Mouse (Mus musculus) forebrain, embryonic 13.5 days (tissue): ENCODE data around the gene Ptgir. TPM values are rescaled to one million over a fixed set of nuclear protein-coding genes. Genes with fewer than 3 reads are reported as not detected.
A peak's percentile ranks its signal among the peaks of the same experiment; 100 is the strongest.
"Not testable (repeated sequence)": the region's sequence is repeated elsewhere in the genome, so short reads cannot be mapped to it uniquely, and the experiment has no call there.

Source experiments
- ATAC-seq: fragments of 200-750 bp; cut with Nextera tagmentation; 2 replicates; pipeline ENCODE4 v1.8.0; 2017
- H3K27ac ChIP-seq: fragments of 300-500 bp; sonication (generic); 2 replicates; pipeline ENCODE4 v1.5.1; 2015; ENCODE audit warnings: inconsistent platforms, mild to moderate bottlenecking, moderate library complexity
- H3K27me3 ChIP-seq: fragments of 300-500 bp; sonication (generic); 2 replicates; pipeline ENCODE4 v1.6.1; 2015; ENCODE audit warnings: mild to moderate bottlenecking, inconsistent platforms
- H3K36me3 ChIP-seq: fragments of 300-500 bp; sonication (generic); 2 replicates; pipeline ENCODE4 v1.6.1; 2015; ENCODE audit warnings: mild to moderate bottlenecking, inconsistent platforms; ENCODE audit not compliant: poor library complexity, severe bottlenecking
- H3K4me1 ChIP-seq: fragments of 300-500 bp; sonication (generic); 2 replicates; pipeline ENCODE4 v1.6.1; 2015; ENCODE audit warnings: inconsistent platforms
- H3K4me2 ChIP-seq: fragments of 300-500 bp; sonication (generic); 2 replicates; pipeline ENCODE4 v1.6.1; 2015; ENCODE audit warnings: inconsistent platforms, mild to moderate bottlenecking, moderate library complexity
- H3K4me3 ChIP-seq: fragments of 300-500 bp; sonication (generic); 2 replicates; pipeline ENCODE4 v1.5.1; 2015; ENCODE audit warnings: mild to moderate bottlenecking, inconsistent platforms
- H3K9ac ChIP-seq: fragments of 300-500 bp; sonication (generic); 2 replicates; pipeline ENCODE4 v1.6.1; 2015; ENCODE audit warnings: mild to moderate bottlenecking, inconsistent platforms
- H3K9me3 ChIP-seq: fragments of 300-500 bp; sonication (generic); replicated peaks from 2 replicates; pipeline ENCODE4 v1.6.1; 2016; ENCODE audit warnings: inconsistent platforms
- WGBS: fragments of 180-500 bp; shearing (Covaris S2); methylation state at CpG from one replicate; pipeline ENCODE4 v1.1.7; 2015; 5-methylcytosine and 5-hydroxymethylcytosine counted together
- polyA plus RNA-seq: library from polyadenylated mRNA; unstranded; fragments of >200 nt; fragmentation: Nextera tagmentation; extraction: Ambion mirVana; gene quantifications from 2 replicates; pipeline ENCODE4 v1.2.1, GENCODE M21; 2015

Gene Ptgir
- polyA plus RNA-seq, 1 experiment from 2014 or later: 0.14 TPM

- Histone ChIP-seq H3K4me1 (peaks cover 76% of the 10 kb centered on the region), H3K4me2 (peak overlapping the region; percentile 86), H3K9me3 (no peaks in the 10 kb centered on the region), H3K27me3 (peaks cover 44% of the 10 kb centered on the region), H3K4me3 (peak overlapping the region; percentile 64), H3K9ac (peak overlapping the region; percentile 84), H3K36me3 (no peaks in the 10 kb centered on the region), H3K27ac (peak overlapping the region; percentile 80)
- WGBS: 10% methylated on average over 4 of the region's 4 CpGs
- no peak; the same call in 1 of the 2 replicates for ATAC-seq
Observed at GRCm38 (mm10) chr7:16947959-16948361, 41.7 kb downstream of the Ptgir start.

GRCm38 (mm10) chr7:16948923-16949458 lies 42.7 kb downstream of the Ptgir start:
- H3K27ac ChIP-seq: 0 out of 2 replicates have a peak overlapping the region, but pooled peaks have one; percentile 66
- 62% methylated on average over 8 of the region's 8 CpGs for WGBS
- peaks cover 44% of the 10 kb centered on the region for H3K27me3 ChIP-seq
- peak overlapping the region; percentile 86 for H3K4me2 ChIP-seq
- H3K36me3 ChIP-seq: no peaks in the 10 kb centered on the region
- H3K4me1 ChIP-seq: peaks cover 65% of the 10 kb centered on the region
- peak overlapping the region; percentile 84 for H3K9ac ChIP-seq
- no peaks in the 10 kb centered on the region for H3K9me3 ChIP-seq
- no peak for ATAC-seq
- H3K4me3 ChIP-seq: peak overlapping the region; percentile 64

DNA sequence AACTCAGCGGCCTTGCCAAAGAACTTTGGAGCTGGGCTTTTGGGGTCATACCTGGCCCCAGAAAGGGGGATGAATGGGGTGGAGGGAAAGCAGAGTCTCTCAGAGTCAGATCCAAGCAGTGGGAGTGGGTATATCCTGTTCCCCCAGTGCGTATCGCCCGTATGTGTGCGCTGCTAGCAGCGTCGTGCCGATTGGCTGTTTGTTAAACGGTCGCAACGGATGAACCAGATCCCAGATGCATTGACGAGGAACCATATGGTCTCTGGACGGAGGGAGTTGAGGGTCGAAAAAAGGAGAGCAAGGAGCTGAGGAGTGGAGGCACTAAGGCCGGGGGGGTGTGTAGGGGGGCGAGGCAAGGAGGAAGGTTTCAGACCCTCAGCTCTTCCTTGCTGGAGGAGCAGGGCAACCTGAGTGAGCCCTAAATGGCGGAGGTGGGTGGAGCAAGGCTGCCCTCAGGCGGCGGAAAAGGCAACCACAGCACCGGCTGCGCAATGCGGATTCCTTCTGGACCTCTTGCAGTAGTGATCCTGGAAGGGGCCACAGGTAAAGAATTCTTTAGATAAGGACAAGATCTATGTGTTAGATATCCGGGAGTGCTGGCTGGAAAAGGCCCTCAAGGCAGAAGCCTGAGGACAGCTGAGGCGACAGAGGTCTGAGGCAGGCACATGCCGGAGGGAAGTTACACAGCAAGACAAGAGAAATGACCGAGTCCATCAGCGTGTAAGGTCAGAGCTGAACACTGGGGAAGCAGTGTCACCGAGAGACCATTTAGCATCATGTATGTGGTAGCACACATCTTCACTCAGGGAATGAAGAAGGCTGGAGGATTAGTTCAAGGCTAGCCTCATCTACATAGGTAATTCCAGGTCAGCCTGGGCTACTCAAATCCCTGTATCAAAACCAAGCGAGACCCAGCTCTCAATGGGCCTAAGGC lies 43.9 kb downstream of the Ptgir start:
- peak overlapping the region; percentile 28 for H3K4me3 ChIP-seq
- H3K4me2 ChIP-seq: peak overlapping the region; percentile 86
- H3K9me3 ChIP-seq: no peaks in the 10 kb centered on the region; the same call in 1 of the 2 replicates
- 12% methylated on average over 29 of the region's 29 CpGs for WGBS
- H3K36me3 ChIP-seq: no peaks in the 10 kb centered on the region
- H3K27me3 ChIP-seq: peaks cover 42% of the 10 kb centered on the region
- peaks cover 57% of the 10 kb centered on the region for H3K4me1 ChIP-seq
- ATAC-seq: peak; percentile 68
- peak overlapping the region; percentile 66 for H3K27ac ChIP-seq
- peak overlapping the region; percentile 52 for H3K9ac ChIP-seq

DNA sequence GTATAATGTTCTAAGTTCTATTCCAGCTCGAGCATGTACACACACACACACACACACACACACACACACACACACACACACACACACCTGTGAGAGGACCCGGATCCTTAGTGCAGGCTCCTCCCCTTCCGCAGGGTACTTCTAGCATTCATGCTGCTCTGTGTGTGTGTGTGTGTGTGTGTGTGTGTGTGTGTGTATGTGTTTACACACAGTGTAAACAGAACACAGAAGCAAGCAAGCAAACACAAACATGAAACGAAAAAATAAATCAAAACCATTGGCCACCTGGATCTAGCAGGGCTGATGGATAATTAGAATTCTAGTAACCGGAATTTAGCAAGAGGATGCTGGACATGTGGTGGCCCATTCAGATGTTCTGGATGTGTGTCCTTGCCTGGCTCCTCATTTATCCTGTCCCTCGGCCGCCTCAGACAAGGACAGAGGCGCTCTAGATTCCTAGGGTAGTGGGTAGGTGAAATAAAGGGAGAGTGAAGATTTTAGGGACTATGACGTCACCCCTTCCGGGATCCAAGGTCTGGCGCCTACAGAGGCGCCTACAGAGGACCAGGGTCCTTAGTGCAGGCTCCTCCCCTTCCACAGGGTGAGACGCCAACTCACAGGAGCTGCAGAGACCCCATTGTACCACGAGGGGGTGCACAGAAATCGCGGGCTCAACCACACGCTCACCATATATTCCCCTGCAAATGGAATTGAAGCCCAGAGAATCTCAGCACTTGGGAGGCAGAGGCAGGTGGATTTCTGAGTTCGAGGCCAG lies 44.8 kb downstream of the Ptgir start:
- no peak overlapping the region for H3K4me3 ChIP-seq
- 26% methylated on average over 18 of the region's 18 CpGs for whole genome bisulfite sequencing
- H3K36me3 ChIP-seq: no peaks in the 10 kb centered on the region
- no peak overlapping the region for H3K9ac ChIP-seq
- no peaks in the 10 kb centered on the region; the same call in 1 of the 2 replicates for H3K9me3 ChIP-seq
- H3K4me2 ChIP-seq: peak overlapping the region; percentile 24; the same call in 1 of the 2 replicates
- peak; percentile 61 for ATAC-seq
- H3K27ac ChIP-seq: peak overlapping the region; percentile 66; the same call in 1 of the 2 replicates
- H3K27me3 ChIP-seq: peaks cover 34% of the 10 kb centered on the region
- peaks cover 50% of the 10 kb centered on the region for H3K4me1 ChIP-seq

DNA sequence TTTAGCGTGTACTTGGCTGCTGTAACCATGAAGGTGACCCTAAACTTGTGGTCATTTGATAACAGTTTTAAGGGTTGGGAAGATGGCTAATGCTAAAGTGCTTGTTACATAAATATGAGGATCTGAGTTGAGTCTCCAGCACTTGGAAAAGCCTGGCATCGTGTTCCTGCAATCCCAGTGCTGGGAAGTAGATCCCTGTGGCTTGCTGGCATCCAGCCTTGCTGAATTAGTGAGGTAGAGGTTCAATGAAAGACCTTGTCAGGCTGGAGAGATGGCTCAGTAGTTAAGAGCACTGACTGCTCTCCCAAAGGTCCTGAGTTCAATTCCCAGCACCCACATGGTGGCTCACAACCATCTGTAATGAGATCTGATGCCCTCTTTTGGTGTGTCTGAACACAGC lies 47.5 kb downstream of the Ptgir start:
- Histone ChIP-seq H3K4me1 (peaks cover 45% of the 10 kb centered on the region), H3K27me3 (peaks cover 10% of the 10 kb centered on the region; the same call in 1 of the 2 replicates)
- not testable (repeated sequence) for H3K4me3 ChIP-seq, H3K4me2 ChIP-seq, H3K9me3 ChIP-seq, H3K27ac ChIP-seq, H3K9ac ChIP-seq, ATAC-seq, H3K36me3 ChIP-seq
- WGBS: 57% methylated on average over 2 of the region's 2 CpGs

DNA sequence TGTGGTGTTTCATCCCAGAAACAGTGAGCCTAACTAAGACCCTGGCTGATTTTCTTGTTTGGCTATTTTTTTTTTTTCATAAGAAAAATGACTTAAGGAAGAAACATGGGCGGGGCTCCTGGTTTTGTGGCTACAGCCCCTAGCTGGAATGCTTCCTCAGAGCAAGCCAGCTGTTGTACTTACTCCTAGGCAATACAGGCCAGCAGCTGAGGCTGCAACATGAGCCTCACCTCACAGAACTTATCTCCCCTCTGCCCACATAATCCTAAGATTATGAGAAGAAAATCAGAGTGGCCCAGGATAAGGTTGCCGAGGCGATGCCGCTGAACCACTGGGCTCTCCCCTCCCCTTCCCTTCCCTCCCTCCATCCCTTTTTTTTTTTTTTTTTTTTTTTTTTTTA lies 49.4 kb downstream of the Ptgir start:
- Histone ChIP-seq H3K27me3 (no peaks in the 10 kb centered on the region), H3K27ac (peak overlapping the region; percentile 16; the same call in 1 of the 2 replicates), H3K9ac (no peak overlapping the region), H3K9me3 (no peaks in the 10 kb centered on the region; the same call in 1 of the 2 replicates), H3K4me2 (no peak overlapping the region), H3K4me1 (peaks cover 45% of the 10 kb centered on the region), H3K36me3 (no peaks in the 10 kb centered on the region), H3K4me3 (no peak overlapping the region)
- no peak for ATAC-seq
- WGBS: 86% methylated on average over 4 of the region's 4 CpGs

DNA sequence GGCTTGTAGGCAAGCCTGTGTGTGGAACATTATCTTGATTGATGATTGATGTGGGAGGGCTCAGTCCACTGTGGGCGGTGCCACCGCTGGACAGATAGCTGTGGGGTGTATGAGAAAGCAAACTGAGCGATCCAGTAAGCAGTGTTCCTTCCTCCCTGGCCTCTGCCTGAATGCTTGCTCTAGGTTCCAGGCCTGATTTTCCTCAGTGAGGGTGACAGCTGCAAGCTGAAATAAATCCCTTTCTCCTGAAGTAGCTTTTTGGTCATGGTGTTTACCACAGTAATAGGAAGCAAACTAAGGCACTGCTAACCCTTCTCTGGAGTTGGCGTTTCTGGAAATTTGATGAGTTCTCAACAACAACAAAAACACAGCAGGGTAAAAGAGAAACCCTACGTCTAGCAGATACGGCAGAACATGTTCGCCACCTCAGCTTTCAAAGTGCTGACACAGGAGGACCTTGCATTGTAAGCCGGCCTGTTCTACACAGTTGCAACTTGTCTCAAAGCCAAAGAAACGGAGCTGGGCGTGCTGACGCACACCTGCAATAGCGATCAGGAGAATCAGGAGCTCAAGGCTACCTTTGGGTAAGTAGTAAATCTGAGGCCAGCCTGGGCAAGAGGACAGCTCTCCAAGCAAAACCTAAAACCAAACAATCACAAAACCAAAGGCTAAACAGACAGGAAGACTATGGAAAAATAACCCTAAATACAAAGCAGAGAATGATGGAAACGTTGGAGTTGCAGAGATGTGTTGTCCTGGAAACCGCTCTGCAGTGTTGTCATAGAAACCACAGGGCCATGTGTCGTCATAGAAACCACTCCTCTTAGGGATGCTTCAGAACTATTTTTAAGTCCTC lies 50.3 kb downstream of the Ptgir start:
- peak overlapping the region; percentile 31 for H3K4me2 ChIP-seq
- peaks cover 50% of the 10 kb centered on the region for H3K4me1 ChIP-seq
- H3K27me3 ChIP-seq: no peaks in the 10 kb centered on the region
- no peak overlapping the region for H3K4me3 ChIP-seq
- H3K27ac ChIP-seq: peak overlapping the region; percentile 87
- H3K36me3 ChIP-seq: peaks cover 6% of the 10 kb centered on the region; the same call in 1 of the 2 replicates
- WGBS: 45% methylated on average over 15 of the region's 15 CpGs
- H3K9me3 ChIP-seq: no peaks in the 10 kb centered on the region; the same call in 1 of the 2 replicates
- ATAC-seq: peak; percentile 68
- no peak overlapping the region for H3K9ac ChIP-seq

DNA sequence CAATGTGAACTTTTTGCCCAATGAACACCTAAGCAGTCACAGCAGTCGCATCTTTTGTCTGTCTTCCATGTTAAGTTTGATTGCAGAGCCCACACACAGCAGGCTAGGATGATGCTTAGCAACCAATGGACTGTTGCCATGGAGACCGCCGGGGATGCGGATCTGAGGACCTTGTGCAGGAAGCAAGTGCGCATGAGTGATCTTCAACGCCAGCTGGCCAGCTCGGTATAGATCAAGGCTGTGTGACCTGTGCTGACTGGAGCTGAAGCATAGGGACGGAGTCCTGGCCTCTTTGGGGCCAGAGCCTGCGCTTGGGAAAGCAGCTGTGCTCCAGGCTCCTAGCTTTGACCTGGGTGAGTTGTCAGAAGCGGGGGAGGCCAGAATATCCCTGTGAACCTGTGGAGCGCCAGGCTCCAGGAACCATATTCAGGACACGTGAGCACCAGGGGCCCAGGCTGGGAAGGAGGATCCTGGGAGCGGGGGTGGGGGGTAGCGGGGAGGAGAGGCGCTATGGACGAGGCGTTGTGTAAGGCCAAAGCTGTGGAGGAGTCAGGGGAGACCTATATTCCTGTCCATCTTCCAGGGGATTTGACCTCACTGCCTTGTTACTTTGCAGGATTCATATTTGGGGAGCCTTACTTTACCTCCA lies 53.4 kb downstream of the Ptgir start, which contains the start of gene Pnmal1:
Gene Pnmal1, plus strand, starts transcription at position 141 of the 649 bp plus-strand sequence.
- Histone ChIP-seq H3K4me1 (peaks cover 57% of the 10 kb centered on the region), H3K9ac (peak within 1 kb of the TSS; percentile 65)
- 5% methylated on average over 17 of the region's 17 CpGs for WGBS

More for the DNA sequence above, 53.4 kb downstream of the Ptgir start, which contains the start of gene Pnmal1:
- Histone ChIP-seq H3K4me3 (peak within 1 kb of the TSS; percentile 44), H3K36me3 (peaks cover 15% of the 10 kb centered on the region), H3K27ac (peak within 1 kb of the TSS; percentile 94), H3K4me2 (peak within 1 kb of the TSS; percentile 72), H3K27me3 (no peaks in the 10 kb centered on the region), H3K9me3 (no peaks in the 10 kb centered on the region; the same call in 1 of the 2 replicates)
- ATAC-seq: peak; percentile 95
